Comparison of ENCODE assay signal across 9 mouse cellular contexts in the genomic region with DNA sequence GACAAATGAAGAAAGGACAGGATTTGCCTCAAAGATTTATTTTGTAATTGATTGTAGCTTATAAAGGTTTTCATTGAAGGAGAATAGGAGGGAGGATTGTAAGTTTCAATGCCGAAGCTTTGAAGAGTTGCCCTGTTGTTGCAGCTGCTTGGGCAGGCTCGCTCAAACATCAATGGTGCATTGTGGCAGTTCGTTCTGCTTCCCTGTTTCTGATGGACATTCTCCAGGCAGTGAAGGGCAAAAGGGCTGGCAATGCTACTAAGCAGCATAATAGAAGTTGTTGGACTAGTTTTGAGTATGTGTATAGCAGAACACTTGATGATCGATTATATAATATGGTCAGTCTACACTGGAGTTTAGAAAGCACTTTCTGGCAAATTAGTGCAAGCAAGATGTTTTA.
A peak's percentile ranks its signal among the peaks of the same experiment; 100 is the strongest.
DNase-seq lines count a peak whose midpoint lies in the region; ATAC-seq lines count a peak whose summit lies in the region.
"Had no signal": no experiment of that assay in that cellular context is flagged by ENCODE, and none has a peak within 500 bp of the region (broad histone marks: within the 10 kb centered on the region; RNA-seq: fewer than 3 reads in every experiment).

No protein-coding gene starts in this region.

- intact Hi-C loops in heart, postnatal 10 days (cut with DNase I) = no loop called here
- intact Hi-C loops in left cerebral cortex, postnatal 25 days (cut with DNase I) = no loop called here

- DNase-seq in heart, postnatal 10 days = peak; percentile 13 to 16
- no peak for DNase-seq in heart, adult 8-10 months (ENCODE audit: low spot score)
- DNase-seq in midbrain, embryonic 14.5 days = peak; percentile 47
- peak; percentile 11 for DNase-seq in embryonic facial prominence, embryonic 14.5 days (ENCODE audit: low spot score)
- DNase-seq in left cerebral cortex, postnatal 25 days (ENCODE audit: low spot score in 2 of 2) = peak; percentile 2 to 49
- DNase-seq in adrenal gland, adult (ENCODE audit: inconsistent age in 2 of 2, low spot score in 1 of 2) = no peak
- DNase-seq in gastrocnemius, postnatal 10 days = no peak

- ATAC-seq in midbrain, embryonic 14.5 days (ENCODE audit: low FRiP score, low TSS enrichment) = no peak
- ATAC-seq in midbrain, embryonic 16.5 days = no peak
- ATAC-seq in embryonic facial prominence, embryonic 14.5 days (ENCODE audit: low read depth) = no peak

- H3K9me3 ChIP-seq in midbrain, embryonic 14.5 days (ENCODE audit: control insufficient read depth, low read length) = no peaks in the 10 kb centered on the region
- no peaks in the 10 kb centered on the region for H3K9me3 ChIP-seq in midbrain, embryonic 16.5 days (replicated peaks; ENCODE audit: control insufficient read depth, low read length, poor library complexity, severe bottlenecking)
- no peaks in the 10 kb centered on the region for H3K9me3 ChIP-seq in embryonic facial prominence, embryonic 14.5 days (ENCODE audit: control insufficient read depth, low read length)

- H3K9ac ChIP-seq in midbrain, embryonic 14.5 days (replicated peaks; ENCODE audit: low read length) = no peak overlapping the region
- no peak overlapping the region for H3K9ac ChIP-seq in midbrain, embryonic 16.5 days (ENCODE audit: low read depth, low read length)
- H3K9ac ChIP-seq in embryonic facial prominence, embryonic 14.5 days (ENCODE audit: low read depth, low read length) = no peak overlapping the region

- H3K27ac ChIP-seq in midbrain, embryonic 14.5 days (replicated peaks; ENCODE audit: low read depth, low read length) = no peak overlapping the region
- H3K27ac ChIP-seq in midbrain, embryonic 16.5 days (ENCODE audit: low read length) = no peak overlapping the region
- no peak overlapping the region for H3K27ac ChIP-seq in embryonic facial prominence, embryonic 14.5 days (replicated peaks; ENCODE audit: low read depth, low read length)

- no peaks in the 10 kb centered on the region for H3K27me3 ChIP-seq in midbrain, embryonic 14.5 days (ENCODE audit: control insufficient read depth, insufficient read depth, low read length)
- H3K27me3 ChIP-seq in midbrain, embryonic 16.5 days (ENCODE audit: control insufficient read depth, insufficient read depth, low read depth, low read length) = no peaks in the 10 kb centered on the region
- H3K27me3 ChIP-seq in embryonic facial prominence, embryonic 14.5 days (replicated peaks; ENCODE audit: control insufficient read depth, insufficient read depth, low read length) = no peaks in the 10 kb centered on the region
- H3K27me3 ChIP-seq: CH12.LX had no signal

- H3K4me3 ChIP-seq in midbrain, embryonic 14.5 days (replicated peaks; ENCODE audit: low read depth, low read length) = no peak overlapping the region
- H3K4me3 ChIP-seq in midbrain, embryonic 16.5 days (ENCODE audit: low read depth, low read length) = no peak overlapping the region
- H3K4me3 ChIP-seq in embryonic facial prominence, embryonic 14.5 days (ENCODE audit: low read depth, low read length) = no peak overlapping the region

- 0 out of 2 replicates have a peak, but pooled peaks cover 3% of the 10 kb centered on the region for H3K4me1 ChIP-seq in midbrain, embryonic 14.5 days (ENCODE audit: control insufficient read depth, insufficient read depth, low read length)
- H3K4me1 ChIP-seq in midbrain, embryonic 16.5 days (ENCODE audit: control insufficient read depth, insufficient read depth, low read length) = no peaks in the 10 kb centered on the region
- no peaks in the 10 kb centered on the region for H3K4me1 ChIP-seq in embryonic facial prominence, embryonic 14.5 days (ENCODE audit: control insufficient read depth, insufficient read depth, low read length)

- H3K4me2 ChIP-seq in midbrain, embryonic 14.5 days (ENCODE audit: low read length) = no peak overlapping the region
- no peak overlapping the region for H3K4me2 ChIP-seq in midbrain, embryonic 16.5 days (ENCODE audit: low read length)
- H3K4me2 ChIP-seq in embryonic facial prominence, embryonic 14.5 days (ENCODE audit: low read depth, low read length) = no peak overlapping the region

- no peaks in the 10 kb centered on the region for H3K36me3 ChIP-seq in midbrain, embryonic 14.5 days (ENCODE audit: control insufficient read depth, insufficient read depth, low read length)
- H3K36me3 ChIP-seq in midbrain, embryonic 16.5 days (ENCODE audit: control insufficient read depth, insufficient read depth, low read length) = no peaks in the 10 kb centered on the region
- no peaks in the 10 kb centered on the region for H3K36me3 ChIP-seq in embryonic facial prominence, embryonic 14.5 days (ENCODE audit: control insufficient read depth, insufficient read depth, low read length)

- WGBS in midbrain, embryonic 14.5 days = 13% methylated on average over 4 of the region's 4 CpGs
- 22% methylated on average over 4 of the region's 4 CpGs for WGBS in midbrain, embryonic 16.5 days
- WGBS in embryonic facial prominence, embryonic 14.5 days = 32% methylated on average over 4 of the region's 4 CpGs

Comparison
In these comparisons a context has a peak if more than half of its experiments do, and no peak if none do; other contexts are left out.
1. DNase-seq: peak in heart, postnatal 10 days (2 of 2), midbrain, embryonic 14.5 days (single experiment), embryonic facial prominence, embryonic 14.5 days (single experiment) and left cerebral cortex, postnatal 25 days (2 of 2); none in heart, adult 8-10 months (single experiment), adrenal gland, adult (0 of 2) and gastrocnemius, postnatal 10 days (single experiment).